Mouse (Mus musculus) telencephalon, adult 2 months (tissue): Measurements from ENCODE around the gene Rasgef1a.

Experiments used
- DNase-seq: peaks from one replicate; pipeline ENCODE4 v3.0.0-alpha.2; 2011; ENCODE audit warnings: low read depth, low spot score

Rasgef1a gene

DNA sequence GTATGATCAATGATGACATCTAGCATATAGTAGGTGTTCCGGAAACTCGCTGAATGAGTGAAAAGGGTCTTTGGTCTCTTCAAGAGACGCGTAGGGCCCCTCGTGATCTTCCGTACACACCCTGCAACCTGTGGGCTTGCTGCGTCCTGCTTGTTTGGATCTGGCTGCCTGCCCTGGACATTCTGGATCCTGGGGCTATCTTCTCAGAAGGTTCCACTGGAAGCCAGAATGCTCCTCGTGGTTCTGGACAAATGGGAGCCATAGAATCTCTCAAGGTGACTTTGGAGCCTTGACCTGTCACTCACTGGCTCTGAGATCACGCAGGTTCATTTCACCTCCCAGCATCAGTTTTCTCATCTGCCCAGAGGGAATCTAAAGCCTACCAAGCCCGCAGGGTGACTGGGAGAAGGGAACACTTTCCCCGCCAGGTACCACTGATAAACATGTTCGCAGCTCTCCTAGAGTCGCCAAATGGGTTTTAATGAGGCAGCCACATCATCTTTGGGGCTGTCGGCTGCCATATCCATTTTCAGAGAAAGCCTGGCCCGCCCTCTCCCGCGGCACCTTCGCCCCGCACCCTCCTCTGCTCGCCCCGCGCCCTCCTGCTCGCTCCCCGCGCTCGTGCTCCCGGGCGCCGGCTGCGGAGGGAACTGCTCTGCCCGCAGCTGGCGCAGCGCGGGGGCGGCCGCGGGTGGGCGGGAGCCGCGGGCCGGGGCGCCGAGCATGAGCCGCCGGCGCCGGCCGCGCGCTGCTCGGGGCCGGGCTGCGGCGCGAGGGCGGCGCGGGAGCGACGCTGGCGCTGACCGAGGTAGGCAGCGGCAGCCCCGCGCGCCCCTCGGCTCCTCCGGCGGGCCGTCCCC, at the start of gene Rasgef1a:
Rasgef1a (plus strand) TSS at position 683 of the 860 bp plus-strand sequence.
- DNase-seq, result no peak

DNA sequence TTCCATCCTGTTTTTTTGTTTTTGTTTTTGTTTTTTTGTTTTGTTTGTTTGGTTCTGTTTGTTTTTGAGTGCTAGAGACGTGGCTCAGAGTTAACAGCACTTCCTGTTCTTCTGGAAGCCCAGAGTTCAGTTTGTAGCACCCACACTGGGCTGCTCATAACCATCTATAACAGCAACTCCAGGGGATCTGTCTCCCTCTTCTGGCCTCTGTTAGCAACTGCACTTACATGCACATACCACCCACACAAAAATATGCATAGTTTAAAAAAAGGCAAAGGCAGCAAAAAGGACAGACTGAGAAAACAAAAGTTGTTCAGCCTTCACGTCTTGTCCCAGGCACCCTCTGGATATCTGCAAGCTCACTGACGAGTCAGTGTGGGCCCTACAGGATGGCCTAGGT, 48.0 kb upstream of the Rasgef1a start:
- DNase-seq, result no peak

DNA sequence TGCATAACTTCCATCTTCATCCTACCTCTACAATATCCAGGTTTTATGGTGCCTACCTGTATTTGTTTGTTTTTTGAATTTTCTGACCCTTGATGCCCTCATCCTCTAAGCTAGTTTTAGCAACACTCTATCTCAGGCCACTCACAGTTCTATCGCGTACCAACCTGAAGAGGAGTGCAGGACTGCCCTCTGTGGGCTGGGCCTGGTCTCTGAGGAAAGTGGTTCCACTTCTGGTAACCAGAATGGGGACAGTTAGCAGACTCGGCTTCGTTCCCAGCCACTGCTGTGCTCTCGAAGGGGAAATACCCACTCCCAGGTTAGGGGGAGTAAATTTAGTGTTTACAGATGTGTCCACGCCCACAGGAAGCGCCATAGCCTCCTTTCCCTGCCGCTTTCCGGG, 44.5 kb upstream of the Rasgef1a start:
- DNase-seq, result no peak

DNA sequence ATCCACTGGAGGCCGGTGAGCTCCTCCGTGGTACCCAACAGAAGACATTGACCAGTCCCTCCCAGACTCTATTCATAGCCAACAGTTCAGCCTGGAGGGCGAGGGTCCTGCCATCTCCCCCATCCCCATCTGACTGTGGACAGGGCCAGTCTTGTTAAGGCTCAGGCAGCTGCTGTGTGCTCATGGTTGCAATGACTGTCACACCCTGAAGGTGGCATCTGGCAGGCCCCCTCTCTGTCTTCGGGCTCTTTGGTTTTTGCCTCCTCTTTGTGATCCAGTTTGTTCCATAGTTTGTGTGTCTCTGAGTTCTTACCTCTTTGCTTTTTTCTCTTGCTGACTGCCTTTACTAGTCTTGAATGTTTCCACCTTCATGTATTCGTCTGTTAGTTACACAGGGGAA, 24.1 kb upstream of the Rasgef1a start:
- no peak for DNase-seq

DNA sequence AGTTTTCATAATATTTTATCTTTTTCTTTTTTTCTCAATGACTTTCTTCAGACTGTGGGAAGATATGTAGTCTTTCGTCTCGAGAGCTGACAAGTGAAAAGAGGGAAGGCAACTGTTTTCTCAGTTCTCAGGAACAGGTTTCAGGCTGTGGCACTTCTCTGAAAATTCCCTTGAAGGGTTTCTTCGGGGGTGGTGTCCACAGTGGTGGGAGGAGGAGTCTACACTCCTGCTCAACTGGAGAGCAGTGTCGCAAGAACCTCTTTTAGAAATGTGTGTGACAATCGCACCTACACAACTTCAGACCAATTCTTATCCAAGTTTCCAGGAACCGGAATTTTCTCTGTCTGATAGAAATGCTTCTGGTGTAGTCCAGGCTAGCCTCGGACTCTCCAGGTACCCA, 22.0 kb upstream of the Rasgef1a start:
- DNase-seq, result peak; percentile 63

DNA sequence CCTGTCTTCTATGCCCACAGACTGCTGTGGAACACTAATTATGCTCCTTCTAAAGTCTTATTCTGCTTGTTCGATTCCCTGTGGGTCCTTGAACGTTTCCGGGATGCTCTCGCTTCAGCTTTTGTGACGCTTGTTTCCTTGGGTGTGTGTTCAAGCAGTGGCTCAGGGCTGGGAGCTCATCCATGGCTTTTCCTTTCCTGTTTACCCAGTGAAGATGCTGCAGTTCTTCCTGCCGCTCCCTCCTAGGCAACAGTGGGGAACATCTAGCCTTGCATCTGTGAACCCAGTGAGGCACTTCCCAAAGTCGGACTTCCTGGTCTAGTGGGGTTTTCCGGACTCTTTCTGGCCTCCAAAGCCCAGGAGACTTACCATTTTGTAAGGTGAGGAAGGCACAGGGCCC, 20.6 kb upstream of the Rasgef1a start:
- DNase-seq, result no peak

DNA sequence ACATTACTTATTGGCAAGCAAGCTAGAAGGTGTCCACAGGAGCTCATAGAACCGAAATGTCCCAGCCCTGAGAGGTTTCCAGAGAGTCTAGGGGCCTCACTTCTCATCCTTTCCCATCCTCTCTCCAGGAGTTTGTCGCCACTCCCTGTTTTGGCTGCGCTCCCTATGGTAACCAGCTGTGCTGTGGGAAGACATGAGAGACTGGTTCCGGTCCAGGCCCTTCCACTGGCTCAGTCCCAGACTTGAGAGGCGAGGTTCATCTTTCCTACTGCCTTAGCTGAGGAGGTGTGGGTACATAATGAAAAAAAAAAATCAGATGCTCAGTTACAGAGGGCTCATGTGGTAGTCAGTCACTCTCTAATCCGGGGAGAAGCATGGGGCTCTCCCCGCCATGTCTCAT, 19.9 kb upstream of the Rasgef1a start:
- peak; percentile 55 for DNase-seq

DNA sequence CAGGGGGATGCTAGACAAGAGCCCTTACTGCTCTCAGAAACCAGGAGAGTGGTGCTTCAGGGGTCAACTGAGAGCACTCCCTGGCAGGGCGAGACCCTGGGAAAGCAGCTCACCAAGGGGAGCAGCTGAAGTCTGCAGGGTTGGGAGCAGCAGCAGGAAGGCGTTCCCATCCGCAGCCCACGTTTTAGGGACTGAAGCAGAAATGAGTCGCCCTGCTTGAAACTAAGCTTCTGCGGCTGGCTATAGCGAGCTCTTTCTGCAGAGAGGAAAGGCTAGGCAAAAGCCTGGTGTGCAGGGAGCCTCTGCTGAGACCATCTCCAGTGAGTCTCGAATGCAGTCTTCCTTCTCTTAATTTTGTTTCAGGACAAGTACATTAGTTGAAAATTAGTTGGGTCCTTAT, 19.3 kb upstream of the Rasgef1a start:
- no peak for DNase-seq

DNA sequence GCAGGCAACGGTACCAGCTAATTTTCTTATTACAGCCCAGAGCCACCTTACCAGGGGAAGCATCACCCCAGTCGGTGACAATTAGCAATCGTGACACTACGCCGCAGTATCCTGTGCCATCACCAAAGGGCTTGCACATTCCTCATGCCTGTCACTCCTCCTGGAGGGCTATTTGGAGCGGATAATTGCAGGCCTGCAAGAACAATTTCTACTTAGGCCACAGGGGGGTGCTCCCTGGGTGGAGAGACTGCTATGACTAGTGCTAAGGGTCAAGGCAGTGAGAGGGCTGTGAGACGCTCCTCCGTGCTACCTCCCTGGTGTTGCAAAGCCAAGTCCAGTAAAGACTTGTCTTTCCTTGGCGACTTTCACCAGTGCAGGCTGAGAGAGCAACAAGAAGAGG, 16.1 kb upstream of the Rasgef1a start:
- no peak for DNase-seq

DNA sequence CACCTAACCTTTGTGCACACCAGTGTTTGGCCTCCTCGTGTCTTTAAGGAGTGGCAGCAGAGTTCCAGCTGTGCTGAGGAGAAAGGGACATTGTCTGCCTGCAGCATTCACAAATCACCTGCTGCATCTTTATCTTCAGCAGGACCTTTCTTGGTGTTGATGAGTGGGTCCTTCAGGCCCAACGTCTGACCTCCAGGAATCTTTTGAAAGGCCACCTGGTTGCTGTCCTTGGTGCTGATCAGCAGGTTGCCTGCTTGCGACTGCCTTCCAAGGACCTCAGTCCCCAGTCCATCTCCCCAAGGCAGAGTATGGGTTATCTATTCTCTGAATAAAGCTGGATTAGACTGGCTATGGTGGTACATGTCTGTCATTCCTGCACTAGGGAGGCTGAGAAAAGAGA, 10.0 kb upstream of the Rasgef1a start:
- DNase-seq, result no peak

DNA sequence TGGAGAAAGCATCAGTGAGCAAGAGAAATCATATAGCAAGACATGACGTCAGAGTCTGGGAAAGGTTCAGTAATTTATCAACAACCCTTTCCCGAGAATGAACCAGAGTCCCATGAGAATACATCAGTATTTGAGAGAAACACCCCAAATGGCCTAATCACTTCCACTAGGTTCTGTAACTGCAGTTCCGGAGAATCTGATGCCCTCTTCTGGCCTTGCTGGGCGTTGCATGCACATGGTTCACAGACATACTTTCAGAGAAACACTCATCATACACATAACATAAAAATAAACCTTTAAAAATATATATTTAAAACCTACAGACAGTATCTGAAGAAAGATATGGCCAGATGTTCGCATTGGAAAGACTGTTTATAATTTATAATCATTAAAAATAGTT, 3.9 kb upstream of the Rasgef1a start:
- DNase-seq, result no peak

DNA sequence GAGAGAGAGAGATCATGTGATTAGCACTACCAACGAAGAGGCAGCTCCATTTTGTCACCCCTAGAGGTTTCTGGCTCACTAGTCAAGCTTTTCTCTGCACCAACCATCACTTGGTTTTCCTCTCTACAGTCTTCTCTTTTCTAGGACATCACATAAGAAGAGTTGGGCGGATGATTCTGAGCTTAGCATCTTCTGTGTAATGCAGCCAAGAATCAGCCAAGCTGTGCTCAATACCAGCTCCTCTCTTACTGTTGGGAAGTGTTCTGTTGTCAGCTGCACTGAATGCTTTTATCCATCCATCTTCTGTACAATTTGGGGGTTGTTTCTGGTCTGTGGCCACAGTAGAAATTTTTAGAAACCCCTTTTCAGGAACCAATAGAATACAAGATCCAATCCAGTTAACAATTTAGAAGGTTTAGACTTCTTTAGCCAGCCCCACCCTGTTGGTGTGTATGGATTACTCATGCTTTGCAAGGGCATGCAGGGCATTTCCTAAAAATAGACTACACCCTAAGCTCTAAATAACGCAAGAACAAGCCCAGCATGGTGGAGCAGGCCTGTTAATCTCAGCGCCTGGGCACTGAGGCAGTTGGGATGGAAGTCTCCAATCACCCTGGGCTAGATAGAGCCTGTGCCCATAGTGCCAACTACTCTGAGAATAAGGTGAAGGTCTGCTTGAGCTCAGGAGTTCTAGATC, 3.2 kb upstream of the Rasgef1a start:
- peak; percentile 76 for DNase-seq

DNA sequence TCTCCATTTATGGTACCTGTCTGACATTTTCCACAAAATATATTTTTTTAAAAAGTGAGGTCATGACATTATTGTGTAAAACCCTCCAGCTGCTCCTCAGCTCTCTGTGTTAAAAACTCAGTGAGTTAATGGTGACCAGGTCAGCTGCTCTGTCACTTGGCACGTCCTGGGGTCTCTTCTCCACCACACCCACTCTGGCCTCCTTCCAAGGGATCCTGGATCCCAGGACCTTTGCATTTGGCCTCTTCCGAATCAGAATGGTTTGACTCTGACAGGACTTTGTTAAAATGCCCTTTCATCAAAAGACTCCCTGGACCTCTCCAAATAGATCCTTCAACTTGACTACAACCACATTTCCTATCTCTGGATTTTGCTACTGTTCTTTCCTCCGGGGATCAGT, 982 bp upstream of the Rasgef1a start:
- DNase-seq, result no peak

DNA sequence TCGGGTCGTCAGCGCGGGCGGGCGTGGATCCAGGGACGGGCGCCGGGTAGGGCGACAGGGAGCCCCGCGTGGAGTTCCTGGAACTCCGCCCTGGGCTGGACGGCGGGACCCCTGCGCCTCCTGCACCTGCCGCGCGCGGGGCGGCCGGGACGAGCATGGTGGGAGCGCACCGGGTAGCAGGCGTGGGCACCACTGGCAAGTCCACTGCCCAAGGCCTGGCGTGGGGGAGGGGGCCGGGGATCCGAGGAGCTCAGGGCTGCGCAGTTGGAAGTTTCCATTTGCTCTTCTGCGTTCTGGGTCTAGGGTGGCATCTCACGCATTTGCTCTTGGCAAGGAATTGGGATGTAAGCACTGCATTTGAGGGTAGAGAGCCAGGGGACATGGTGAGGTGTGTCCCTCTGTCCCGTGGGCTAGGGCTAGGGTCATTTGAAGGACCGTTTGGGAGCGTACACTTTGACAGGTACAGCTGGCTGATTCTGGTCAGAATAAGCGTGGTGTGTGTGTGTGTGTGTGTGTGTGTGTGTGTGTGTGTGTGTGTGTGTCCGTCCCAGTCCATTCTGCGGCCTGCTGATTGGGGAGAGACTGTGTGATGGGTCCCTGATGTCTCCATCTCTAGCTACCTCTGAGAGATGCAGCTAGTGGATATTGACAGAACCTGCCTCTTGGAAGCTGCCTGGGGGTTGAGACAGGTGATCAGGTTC, 528 bp downstream of the Rasgef1a start:
- DNase-seq, result peak; percentile 34

DNA sequence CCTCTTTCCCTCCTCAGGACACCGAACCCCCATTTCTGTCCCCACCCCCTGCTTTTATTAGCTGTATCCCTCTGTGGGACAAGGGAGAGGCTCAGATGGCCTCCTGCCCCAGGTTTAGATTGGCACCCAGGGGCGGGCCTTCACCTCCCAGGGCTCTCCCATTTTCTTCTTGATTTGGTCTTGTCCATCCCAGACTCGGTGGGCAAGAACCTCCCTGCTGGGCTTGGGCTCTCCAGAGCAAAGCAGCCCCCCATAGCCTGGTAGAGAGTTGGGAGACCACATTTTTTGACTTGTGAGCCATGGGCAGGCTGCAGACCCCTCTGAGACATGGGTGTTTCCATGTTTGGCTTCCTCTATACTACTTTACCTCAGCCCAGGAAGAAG, 1.1 kb downstream of the Rasgef1a start:
- no peak for DNase-seq

DNA sequence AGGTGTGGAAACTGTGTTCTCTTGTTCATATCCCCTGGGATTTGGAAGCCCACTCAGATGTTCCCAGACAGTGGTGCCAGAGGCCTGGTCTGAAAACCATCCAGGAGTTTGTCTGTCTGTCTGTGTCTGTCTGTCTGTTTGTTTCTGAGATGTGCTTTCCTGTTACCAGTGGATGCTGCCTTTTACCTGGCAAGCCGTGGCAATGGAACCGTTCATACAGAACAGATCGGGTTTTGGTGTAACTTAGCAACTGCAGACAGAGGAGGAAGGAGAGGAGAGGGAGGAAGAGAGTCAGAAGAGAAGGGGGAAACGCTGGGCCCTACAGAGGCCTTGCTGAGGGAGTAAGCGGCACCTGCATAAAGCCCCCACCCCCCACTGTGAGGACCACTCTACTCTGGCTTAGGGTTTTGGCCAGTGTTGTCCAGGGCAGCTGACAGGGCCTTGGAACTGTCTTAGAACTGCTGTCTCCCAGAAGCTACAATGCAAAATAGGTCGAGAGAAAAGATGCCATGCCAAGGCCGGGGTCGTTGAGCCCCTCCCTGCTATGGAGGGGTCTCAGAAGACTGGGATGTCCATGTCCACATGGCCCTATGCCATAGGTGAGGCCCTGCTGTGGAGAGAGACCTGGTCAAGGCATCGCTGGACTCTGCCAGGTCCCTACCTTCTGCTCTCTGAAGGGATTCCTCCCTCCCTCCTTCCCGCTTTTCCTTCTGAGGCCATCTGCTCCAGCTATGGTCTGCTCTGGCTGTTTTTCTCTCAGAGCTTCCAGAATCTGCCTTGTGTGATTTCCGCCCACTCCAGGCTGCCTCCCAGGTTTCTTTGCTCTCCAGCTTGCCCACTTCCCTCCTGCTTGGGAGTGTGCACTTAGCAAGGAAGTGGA, 2.0 kb downstream of the Rasgef1a start:
- peak; percentile 91 for DNase-seq

DNA sequence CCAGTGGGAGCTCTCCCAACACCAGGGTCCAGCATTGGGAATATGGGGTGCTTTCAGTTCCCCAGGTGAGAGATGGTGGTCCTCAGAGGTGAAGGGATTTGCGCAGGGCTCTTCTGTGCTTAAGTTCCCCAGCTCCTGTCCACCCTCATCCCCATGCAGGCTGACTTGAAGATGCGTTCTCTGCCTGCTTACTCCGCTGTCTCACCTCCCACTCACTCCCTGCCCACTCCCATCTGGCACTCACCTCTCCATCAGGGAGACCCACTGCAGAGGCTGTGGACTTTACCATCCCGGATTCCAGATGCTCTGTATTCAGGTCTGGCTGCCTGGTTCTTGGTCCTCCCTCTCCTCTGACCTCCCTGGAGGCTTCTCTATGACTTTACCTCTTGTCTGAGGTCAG, 3.6 kb downstream of the Rasgef1a start:
- DNase-seq, result peak; percentile 82

DNA sequence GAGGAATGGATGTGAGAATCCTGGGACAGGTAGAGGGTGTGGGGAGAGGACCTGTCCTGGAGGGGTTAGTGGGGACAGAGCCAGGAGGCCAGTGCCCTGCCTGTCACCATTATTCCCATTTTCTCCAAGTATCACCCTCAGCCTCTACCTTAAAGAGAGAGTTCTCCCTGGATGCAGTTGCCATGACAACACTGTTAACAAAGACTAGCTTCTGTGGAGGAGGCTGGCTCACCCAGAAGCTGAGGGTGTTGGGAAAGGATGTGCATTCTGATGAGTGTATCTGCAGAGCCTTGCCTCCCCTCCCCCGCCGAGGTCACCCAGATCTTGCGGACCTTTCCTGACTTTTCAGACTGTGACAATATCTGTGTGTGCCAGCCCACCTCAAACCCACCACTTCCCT, 4.7 kb downstream of the Rasgef1a start:
- DNase-seq, result peak; percentile 83

DNA sequence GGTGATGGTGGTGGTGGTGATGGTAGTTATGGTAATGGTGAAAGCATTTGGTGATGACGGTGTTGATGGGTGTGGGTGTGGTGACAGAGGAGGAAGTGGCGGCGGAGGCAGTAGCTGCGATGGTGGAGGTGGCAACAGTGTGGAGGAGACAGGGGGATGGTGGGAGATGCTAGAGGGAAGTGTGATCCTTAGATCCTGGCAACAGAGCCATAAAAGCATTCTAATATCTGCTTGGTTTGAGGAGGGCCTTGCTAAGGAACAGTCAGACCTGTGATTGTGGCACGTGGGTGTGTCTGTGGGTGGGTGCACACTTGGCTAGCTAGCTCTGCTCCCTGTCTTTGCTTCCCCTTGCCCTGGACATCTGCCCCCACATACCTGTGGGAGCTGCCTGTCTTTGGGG, 7.4 kb downstream of the Rasgef1a start:
- peak; percentile 77 for DNase-seq

DNA sequence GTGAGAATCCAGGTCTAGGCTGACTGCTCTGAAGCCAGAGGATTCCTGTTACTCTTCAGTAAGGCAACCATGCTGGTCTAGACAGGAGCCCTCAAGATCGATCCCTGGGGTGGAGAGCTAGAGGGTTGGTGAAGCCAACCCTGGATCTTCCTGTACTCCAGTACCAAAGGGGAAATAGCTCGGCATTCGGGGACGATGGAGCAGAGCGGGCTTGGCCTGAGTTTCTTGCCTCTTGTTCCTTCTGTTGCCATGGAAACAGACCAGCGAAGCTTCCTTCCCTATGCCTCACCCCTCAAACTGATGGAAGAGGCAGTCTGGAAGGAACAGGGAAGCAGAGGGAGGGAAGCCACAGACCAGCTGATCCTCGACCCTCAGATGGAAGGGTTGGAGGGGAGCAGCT, 8.3 kb downstream of the Rasgef1a start:
- DNase-seq, result peak; percentile 71

DNA sequence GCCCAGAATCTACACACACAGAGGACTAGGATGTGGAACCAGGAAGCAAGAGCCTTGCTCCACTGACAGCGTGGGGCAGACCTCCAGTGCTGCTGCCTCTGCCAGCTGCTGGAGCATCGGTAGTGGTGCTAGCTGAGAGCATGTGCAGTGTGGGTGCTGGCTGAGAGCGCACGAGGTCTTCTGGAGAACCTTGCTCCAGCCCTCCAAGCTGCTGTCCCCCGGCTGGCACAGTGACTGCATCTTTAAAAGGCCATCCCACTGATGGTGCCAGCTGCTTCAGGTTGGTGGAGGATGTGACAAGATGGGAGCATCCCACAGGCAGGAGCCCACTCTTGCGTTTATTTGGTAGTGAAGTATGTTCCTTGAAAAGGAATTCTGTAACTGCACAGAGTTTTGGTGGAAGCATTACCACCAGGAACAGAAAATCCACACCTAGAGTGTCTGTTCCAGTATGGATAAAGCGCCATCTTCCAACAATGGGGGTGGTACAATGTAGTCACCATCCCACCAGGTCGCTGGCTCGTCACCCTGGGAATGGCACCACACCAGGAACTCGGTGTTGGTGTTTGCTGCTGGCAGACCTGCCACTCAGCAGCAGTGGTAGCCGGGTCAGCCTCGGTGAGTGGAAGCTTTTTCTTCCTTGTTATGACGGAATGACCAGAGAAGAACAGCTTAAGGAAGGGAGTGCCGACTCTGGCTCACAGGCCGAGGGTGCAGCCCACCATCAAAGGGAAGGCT, 11.8 kb downstream of the Rasgef1a start:
- DNase-seq, result peak; percentile 88
